Mouse (Mus musculus) cerebellum, postnatal 14 days (tissue): ENCODE measurements around the gene AC124502.3.
A peak's percentile ranks its signal among the peaks of the same experiment; 100 is the strongest.

Experiments
- DNase-seq, 2 experiments: peaks; one replicate each; pipeline ENCODE4 v3.0.0; 2021; ENCODE audit warnings: mixed read lengths in 2 of 2

AC124502.3 gene

DNA sequence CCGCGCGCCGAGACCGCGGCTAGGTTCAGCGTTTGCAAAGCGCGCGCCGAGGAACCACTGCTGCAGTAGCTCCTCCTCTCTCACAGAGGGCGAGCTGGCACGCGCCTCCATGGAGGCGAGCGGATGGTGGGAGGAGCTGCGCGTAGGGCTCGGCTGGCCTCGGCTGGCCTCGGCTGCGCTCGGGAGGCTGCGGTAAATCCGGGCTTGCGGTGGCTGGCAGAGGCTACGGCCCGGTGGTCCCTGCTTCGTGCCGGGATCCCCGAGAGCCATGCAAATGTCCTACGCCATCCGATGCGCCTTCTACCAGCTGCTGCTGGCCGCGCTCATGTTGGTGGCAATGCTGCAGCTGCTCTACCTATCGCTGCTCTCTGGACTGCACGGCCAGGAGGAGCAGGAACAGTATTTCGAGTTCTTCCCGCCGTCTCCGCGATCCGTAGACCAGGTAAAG lies at the start of gene AC124502.3, which contains the start of gene B4gat1:
Gene AC124502.3, plus strand, starts transcription at position 183 of the 448 bp plus-strand sequence.
Gene B4gat1, plus strand, starts transcription at position 118 of the 448 bp plus-strand sequence.
- DNase-seq = peak; percentile 95 to 96

- DNase-seq = peak; percentile 59 to 71
Measured at GRCm38 (mm10) chr19:4989013-4989412, 49.7 kb upstream of the AC124502.3 start.

DNA sequence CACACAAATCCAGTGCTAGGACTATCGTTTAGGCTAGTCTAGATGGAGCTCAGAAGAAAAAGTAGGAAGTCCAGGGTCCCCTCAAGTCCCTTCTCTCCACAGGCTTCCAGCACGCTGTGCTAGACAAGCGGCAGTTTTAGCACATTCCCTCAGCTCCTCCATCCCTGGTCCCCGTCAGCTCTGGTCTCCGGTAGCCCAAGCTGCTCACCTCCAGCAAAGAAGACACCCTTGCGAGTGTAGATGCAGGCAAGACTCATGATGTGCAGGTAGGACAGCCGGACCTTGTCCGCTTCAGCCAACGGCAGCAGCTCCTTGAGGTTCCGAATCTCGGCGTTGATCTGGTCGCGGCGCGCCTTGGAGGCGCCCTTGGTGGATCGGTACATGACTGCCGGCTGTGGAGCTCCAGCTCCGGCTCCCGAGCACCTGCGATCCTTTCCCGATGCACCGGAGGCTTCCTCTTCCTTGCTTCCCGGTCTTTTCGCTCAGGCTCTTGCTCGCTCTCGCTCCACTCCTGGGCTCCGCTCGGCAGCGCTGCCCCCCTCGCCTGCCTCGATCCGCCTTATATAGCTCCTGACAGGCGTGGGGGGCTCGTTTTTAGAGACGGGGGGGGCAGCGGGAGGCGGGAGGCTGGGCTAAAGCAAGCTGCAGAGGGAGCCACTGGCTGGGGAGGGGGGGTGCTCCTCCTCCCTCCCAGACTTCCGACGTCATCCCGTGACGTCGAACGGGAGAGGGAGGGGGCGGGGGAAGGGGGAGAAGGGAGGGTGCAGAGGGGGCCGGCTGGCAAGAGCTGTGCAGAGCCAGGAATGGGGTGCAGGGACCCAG lies 49.0 kb upstream of the AC124502.3 start:
- DNase-seq = peak; percentile 89

- DNase-seq = no peak
Measured at GRCm38 (mm10) chr19:4990256-4990625, 48.5 kb upstream of the AC124502.3 start, which contains the start of gene Npas4. Gene Npas4, minus strand, starts transcription at chr19:4990316.

- DNase-seq = peak; percentile 44 to 53
Measured at GRCm38 (mm10) chr19:4990716-4991115, 48.0 kb upstream of the AC124502.3 start.

DNA sequence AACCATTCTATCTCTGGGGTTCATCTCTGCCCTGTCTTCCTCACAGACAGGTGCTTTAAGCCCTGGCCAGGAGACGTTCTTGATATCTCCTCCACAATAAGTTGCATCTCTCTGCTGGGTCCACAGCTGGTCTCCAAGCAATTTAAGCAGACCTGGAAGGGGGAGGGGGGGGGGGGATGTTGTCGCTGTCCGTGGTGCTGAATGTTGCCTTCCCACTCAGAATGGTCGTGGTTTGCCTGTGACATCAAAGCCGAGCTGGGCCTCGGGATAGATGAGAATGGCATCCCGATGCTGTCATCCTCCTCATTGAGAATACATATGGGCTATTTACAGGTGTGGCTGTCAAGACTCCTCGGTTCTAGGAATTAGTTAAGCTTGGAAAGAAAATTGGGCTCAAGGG lies 46.3 kb upstream of the AC124502.3 start:
- DNase-seq = no peak

DNA sequence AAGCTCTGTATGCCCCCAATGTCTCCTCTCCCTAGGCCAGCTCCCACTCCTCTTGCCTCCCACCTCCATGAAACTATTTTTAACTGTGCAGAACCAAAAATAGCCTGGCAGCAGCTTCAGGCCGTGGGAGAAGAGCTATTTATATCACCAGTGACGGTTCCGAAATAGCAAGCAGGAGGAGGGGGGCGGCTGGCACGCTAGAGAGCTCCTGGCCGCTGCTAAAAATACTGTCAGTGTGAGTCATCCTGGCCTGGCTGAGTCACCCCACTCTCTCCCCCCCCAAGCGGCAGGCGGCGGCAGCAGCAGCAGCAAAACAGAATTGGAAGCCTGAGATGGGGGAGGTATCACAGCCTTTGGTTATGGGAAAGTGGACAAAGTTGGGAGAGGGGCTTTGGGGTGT lies 45.8 kb upstream of the AC124502.3 start:
- peak; percentile 91 to 92 for DNase-seq

- DNase-seq = no peak
Measured at GRCm38 (mm10) chr19:4994043-4994442, 44.6 kb upstream of the AC124502.3 start.

DNA sequence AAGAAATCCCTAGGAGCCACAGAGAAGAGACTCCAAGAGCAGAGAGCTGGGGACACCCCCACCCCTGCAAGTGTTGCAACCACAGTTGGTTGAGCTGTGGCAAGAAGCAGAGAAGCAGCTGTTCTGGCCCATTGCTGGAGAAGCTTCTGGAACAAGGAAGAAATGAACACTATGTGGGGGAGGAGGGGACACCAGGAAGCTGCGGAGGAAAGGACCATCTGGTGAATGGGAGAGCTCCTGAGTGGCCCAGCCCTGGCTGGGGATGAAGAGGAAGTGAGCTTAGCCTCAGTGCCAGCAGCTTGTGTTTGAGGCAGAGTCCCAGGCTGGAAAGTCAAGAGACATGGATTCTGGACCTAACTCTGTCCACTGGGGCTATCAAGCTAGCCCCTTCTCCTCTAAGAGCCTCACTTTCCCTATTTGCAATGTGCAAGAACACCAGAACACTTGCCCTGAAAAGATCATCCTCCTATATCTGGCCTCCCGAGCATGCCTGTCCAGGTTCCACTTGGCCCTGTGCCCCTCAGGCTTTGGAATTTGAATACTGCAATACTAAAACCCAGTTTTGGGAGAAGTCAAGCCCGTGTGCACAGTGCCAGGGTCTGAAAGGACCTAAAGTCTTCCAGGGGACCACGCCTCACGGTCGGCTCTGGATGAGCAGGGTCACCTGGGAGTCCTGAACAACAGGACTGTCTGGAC lies 39.1 kb upstream of the AC124502.3 start:
- DNase-seq = no peak

- peak; percentile 90 to 93 for DNase-seq
Measured at GRCm38 (mm10) chr19:5001666-5002406, 36.9 kb upstream of the AC124502.3 start.

DNA sequence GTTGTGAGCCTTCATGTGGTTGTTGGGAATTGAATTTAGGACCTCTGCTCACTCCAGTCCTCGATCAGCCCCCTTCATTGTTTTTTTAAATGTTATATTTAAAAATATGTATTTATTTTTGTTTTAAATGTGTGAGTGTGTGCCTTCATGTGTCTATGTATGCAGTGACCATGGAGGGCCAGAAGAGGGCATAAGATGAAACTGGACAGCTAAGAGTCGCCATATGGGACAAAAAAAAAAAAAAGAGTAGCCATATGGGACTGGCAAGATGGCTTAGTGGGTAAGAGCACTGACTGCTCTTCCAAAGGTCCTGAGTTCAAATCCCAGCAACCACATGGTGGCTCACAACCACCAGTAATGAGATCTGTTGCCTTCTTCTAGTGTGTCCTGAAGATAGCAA lies 35.0 kb upstream of the AC124502.3 start:
- DNase-seq = peak in 1 of 2 experiments; percentile 57

DNA sequence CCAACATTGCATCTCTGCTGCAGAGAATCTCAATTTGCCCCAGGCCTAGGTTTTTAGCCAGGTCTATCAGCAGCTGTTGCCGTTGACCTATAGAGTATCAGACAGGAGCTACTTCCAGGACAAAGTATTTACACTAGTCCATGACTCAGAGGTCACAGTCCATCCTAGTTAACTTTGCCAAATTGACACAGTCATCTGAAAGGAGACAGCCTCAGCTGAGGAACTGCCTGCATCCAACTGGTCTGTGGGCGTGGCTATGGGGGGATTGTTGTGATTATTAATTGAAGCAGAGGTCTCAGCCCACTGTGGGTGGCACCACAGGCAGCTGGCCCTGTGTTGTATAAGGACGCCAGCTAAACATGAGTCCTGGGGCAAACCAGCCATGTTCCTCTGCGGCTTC lies 33.8 kb upstream of the AC124502.3 start:
- no peak for DNase-seq

DNA sequence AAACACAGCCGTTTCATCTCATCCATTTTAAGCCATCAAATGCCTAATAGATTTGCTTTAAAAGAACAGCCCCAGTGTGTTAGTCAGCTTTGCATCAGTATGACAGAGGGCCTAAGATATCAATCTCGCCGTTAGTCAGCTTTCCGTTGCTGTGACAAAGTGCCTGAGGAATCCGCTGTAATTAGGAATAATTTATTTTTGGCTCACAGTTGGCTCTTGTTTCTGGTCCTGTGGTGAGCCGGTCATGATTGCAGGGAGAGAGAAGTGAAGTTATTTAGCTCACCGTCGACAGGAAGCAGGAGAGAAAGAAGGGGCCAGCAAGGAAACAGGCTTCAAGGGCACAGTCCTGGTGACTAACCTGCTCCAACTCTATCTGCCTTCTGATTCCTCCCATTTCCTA lies 25.6 kb upstream of the AC124502.3 start:
- no peak for DNase-seq

- DNase-seq = peak; percentile 53 to 61
Measured at GRCm38 (mm10) chr19:5014961-5015398, 23.7 kb upstream of the AC124502.3 start.

DNA sequence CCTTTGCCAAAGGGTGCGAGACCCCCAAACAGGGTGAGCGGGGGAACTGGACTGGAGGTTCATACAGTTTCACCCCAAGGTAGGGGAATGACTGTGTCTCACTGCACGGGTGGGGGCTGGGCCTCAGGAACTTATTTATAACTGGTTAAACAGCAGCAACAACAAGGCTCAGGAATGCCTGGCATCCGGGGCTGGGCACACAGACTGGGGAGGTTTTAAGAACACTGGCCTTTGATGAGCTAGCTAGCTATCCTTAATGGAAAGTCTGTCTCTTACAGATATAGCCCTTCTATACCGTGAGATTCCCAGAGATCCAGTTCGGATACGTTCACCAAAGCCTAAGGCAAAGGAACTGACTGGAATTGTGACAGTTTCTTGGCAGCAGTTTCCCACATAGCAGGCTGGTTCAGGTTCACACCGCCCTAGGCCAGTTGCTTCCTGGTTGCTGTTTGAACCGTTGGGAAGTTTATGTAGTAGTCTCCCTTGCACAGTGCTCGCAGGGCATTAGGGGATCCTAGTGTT lies 22.4 kb upstream of the AC124502.3 start:
- no peak for DNase-seq

DNA sequence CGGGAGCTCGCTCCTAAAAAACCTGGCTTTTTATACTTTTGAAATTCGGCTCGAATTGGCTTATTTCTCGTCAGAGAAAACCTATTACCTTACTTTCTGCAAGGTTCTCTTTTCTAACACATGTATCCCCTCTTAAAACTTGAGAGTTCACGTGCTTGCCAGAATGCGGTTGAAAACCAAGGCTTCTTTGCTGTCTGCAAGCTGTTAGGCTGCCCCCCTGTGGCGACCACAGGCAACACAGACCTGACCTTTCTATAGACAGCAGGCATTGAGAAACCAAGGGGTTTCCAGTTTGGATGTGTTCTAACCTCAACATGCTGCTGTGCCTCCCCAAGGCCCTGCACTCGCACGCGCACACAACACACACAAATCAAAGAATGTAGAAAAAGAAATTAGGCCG lies 21.9 kb upstream of the AC124502.3 start:
- DNase-seq = peak; percentile 85 to 88

DNA sequence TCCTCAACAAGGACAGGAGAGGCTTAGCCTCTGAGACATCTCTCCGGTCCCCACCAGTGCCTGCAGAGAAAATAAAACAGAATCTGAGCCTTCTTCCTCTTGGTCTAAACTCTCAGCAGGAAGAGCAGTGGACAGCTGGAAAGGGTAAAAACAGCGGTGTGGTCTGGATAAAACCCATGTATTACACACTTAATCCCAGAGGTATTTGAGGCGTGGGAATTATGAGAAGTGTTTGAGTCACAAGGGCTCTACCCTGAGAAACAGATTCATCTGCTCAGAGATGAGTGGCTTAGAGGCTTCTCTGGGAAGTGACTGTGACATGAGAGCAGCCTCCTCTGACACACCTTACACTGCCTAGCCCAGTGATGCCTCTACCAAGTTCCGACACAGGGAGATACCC lies 21.1 kb upstream of the AC124502.3 start:
- no peak for DNase-seq

DNA sequence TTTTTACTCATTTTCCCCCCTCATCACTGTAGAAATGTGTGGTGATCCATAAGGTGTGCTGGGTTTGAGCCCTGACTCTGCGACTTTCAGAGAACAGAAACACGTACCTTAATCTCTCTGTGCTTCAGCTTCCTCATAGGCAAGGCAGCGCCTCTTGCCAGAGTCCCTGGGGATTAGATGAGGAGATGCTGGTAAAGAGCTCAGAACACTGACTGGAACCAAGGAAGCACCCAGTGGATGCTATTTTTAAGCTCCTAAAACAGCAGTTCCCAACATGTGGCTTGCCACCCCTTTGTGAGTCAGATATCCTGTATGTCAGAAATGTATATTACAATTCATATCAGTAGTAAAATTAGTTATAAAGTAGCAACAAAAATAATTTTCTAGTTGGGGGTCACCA lies 20.5 kb upstream of the AC124502.3 start:
- DNase-seq = no peak

DNA sequence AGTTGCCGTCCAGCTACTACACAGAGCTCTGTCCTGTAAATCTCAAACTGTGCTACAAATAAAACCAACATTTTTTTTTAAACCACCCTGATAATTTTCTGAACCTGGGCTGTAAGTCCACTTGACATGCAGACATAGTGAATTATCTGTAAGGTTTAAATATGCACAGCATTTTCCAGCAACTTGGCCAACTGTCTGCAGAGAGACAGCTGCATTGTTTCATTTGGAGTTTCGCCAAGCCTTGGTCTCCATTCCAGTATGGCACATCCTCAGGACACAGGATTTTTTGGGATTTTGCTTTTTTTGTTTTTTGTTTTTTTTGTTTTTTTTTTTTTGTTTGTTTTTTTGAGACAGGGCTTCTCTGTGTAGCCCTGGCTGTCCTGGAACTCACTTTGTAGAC lies 17.3 kb upstream of the AC124502.3 start:
- no peak for DNase-seq

DNA sequence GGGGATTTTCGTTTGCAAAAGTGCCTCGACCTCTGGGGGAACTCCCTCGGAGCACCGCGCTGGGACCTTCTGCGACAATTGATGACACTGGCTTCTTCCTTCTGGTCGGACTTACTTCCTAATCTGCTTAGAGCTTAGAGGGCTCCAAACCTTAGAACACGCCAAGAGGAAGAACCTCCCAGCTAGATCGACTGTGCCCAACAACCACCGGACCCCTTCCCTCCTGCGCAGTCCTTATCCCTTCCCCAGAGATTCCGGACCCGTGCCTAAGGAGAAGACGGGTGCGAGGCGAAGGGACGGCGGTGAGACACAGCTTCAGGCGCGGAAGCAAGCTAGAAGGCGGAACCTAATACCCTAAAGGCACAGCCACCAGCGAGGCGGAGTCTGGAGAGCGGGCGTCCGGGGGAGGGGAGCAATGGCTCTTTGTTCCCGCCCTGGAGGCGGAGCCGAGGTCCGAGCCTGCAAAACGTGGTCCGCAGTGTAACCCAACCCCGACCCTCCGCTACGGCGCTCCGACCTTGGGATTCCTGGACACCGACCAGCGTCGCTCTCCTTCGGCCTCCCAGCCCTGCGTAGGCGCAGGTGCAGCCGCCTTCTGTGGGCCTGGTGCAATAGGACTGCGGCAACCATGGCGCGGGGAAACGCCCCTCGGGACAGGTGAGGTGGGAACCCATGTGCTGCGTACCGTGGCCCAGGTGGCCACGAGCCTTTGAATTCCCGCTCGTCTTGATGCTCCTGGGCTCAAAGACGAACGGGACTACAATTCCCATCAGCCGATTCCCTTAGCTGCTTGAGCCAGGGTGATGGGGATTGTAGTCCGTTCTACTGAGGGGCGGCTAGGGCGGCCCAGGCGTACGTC lies 14.8 kb upstream of the AC124502.3 start, which contains the start of gene Slc29a2:
Gene Slc29a2, plus strand, starts transcription at position 240 of the 859 bp plus-strand sequence.
- peak; percentile 91 to 94 for DNase-seq

GRCm38 (mm10) chr19:5026111-5026510 lies 12.6 kb upstream of the AC124502.3 start:
- DNase-seq = peak; percentile 44 to 46

GRCm38 (mm10) chr19:5032686-5033085 lies 6.0 kb upstream of the AC124502.3 start:
- DNase-seq = no peak
